Mouse (Mus musculus): ENCODE results near the gene Lekr1.

- TF ChIP-seq CTCF (IDR thresholded peaks at IDR 0.05; ENCODE audit: control insufficient read depth, insufficient read depth, insufficient read length), result no peak
- no peak for TF ChIP-seq USF1 (IDR thresholded peaks at IDR 0.05; ENCODE audit: low read depth)
- TF ChIP-seq MYOG (IDR thresholded peaks at IDR 0.05; ENCODE audit: control insufficient read depth, extremely low read depth, insufficient read length), result no peak
These were observed 38.4 kb upstream of the Lekr1 start for GRCm38 (mm10) chr3:65627707-65628028.

Data from C2C12 (cell line).